Mouse (Mus musculus): ENCODE measurements around the gene Sufu. TPM values are rescaled to one million over a fixed set of nuclear protein-coding genes. Genes with fewer than 3 reads are reported as not detected.

Gene Sufu
- polyA plus RNA-seq, 1 experiment from 2014 or later = 13.1 TPM

DNA sequence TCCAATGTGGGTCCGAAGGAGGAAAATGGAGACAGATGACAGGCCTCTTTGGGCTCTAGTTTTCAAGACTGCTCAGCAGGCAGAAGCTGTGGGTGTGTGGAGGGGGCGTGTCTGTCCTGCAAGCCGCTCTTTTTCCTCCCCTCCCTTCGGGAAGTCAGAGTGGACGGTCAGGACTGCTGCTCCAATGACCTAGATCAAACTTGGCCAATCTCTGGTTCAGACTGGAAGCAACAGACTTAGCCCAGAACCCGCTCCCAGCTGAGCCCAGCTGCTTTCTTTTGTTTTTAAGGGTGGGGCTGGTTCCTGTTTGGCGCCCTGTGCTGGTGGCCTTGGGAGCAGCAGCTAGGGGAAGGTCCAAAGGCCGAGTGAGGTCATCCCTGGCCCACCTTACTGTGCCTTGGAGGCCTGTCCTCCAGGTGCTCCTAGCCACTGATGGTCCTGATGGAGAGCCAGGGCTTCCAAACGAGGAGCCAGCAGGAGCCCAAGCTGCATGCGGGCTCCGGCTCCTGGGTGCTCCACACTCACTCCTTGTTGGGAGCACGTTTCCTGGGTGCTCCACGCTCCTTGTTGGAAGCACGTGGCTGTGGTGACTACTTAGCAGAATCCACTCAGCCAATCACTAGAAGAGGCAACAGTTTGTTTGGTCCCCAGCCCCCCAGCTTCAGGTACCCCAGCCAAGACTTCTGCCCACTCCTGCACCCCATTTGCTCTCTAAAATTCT lies 128.1 kb downstream of the Sufu start:
- Histone ChIP-seq H3K9me3 (ENCODE audit: low read length) (no peaks in the 10 kb centered on the region), H3K4me1 (ENCODE audit: insufficient read depth, low read depth, low read length) (peaks cover 42% of the 10 kb centered on the region), H3K9ac (replicated peaks; ENCODE audit: low read depth) (no peak overlapping the region), H3K27me3 (replicated peaks; ENCODE audit: insufficient read depth, low read length) (no peaks in the 10 kb centered on the region), H3K4me2 (replicated peaks; ENCODE audit: low read depth, low read length) (peak overlapping the region; percentile 32; the same call in 1 of the 2 replicates), H3K27ac (ENCODE audit: low read length) (peak overlapping the region; percentile 80), H3K36me3 (ENCODE audit: insufficient read depth, low read length) (no peaks in the 10 kb centered on the region), H3K4me3 (ENCODE audit: low read depth, low read length) (no peak overlapping the region)
- DNase-seq (ENCODE audit: low spot score) = peak; percentile 97
- TF ChIP-seq EP300 (IDR thresholded peaks at IDR 0.05) (peak; percentile 81), CTCF (IDR thresholded peaks at IDR 0.05) (peak; percentile 68)
- 22% methylated on average over 14 of the region's 14 CpGs for WGBS
- peak; percentile 68 for ATAC-seq

DNA sequence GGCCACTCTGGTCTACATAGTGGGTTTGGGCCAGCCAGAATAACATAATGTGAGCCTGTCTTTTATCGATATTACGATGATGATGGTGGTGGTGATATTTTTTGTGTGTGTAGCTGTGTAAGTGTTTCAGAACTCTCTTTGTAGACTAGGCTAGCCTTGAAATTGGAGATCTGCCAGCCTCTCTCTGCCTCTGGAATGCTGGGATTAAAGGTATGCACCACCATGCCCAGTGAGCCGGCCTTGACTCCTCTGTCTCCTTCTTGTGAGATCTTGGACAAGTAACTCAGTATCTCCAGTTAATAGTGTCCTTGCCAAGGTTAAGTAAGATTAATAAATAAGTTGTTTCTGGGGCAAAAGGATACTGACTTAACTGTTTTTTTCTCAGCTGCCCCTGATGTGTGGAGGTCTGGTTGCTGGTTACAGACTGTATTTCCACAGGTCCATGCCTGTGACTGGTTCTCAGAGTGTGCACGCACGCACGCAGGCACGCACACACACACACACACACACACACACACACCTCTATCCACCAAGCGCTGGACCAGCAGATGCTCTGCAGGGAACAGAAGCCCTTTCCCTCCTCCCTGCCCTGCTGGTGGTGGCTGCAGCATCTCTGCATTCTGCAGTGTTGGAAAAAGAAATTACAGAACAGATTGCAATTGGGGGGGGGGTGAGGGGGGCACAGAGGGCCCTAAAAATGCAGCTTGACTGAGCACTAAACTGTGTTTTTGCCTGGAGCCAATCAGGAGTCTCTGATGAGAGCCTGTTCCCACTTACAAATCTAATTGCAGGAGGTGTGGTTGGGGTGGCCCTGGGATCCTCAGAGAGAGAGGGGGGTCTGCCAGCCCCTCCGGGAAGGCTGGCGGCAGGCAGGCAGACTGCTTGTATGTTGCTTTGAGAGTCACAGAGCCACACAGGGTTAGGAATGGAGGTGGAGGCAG lies 129.3 kb downstream of the Sufu start:
- H3K36me3 ChIP-seq (ENCODE audit: insufficient read depth, low read length) = no peaks in the 10 kb centered on the region
- WGBS = 73% methylated on average over 10 of the region's 10 CpGs
- H3K4me3 ChIP-seq (ENCODE audit: low read depth, low read length) = no peak overlapping the region
- H3K4me2 ChIP-seq (replicated peaks; ENCODE audit: low read depth, low read length) = no peak overlapping the region
- TF ChIP-seq CTCF (IDR thresholded peaks at IDR 0.05) = no peak
- TF ChIP-seq EP300 (IDR thresholded peaks at IDR 0.05) = no peak
- H3K27me3 ChIP-seq (replicated peaks; ENCODE audit: insufficient read depth, low read length) = no peaks in the 10 kb centered on the region
- H3K4me1 ChIP-seq (ENCODE audit: insufficient read depth, low read depth, low read length) = peaks cover 52% of the 10 kb centered on the region
- peak; percentile 43 for DNase-seq (ENCODE audit: low spot score)
- H3K27ac ChIP-seq (ENCODE audit: low read length) = peak overlapping the region; percentile 80
- no peak overlapping the region for H3K9ac ChIP-seq (replicated peaks; ENCODE audit: low read depth)
- ATAC-seq = no peak
- H3K9me3 ChIP-seq (ENCODE audit: low read length) = no peaks in the 10 kb centered on the region

DNA sequence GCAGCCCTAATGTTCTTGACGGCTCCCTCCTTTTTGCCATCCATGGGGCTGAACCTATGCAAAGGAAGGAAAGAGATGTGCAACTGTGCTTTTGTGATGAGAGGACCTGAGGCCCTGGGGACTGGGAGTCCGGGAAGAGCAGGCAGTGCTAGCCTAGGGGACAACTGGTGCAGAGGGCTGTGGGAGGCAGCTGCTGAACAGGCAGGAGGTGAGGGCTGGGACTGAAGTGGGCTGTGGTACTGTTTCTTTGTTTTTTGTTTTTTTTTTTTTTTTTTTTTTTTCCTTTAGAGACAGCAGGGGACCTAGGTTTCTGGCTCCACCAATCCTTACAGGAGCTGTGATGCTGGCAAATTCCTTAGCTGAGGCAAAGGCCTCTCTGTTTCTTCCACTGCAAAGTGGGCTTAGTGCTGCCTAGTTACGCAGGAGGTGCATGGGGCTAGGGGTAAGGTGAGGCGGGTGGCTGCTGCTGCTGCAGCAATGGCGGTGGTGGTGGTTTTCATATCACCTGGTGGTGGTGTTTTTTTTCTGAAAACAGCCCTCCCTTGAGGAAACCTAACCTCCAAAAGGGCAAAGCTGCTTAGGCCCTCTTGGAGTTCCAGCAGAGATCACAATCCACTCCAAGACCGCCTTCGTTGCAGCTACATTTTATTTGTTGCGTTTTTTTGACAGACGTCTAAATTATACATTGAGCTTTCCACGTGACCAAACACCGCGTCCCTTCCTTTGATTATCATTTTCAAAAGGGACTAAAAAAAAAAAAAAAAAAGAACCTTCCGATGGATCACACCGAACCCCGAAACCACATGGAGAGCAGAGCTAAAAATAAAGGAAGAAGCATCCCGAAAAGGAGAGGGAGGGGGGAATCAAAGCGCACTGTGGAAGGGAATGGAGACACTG lies 131.2 kb downstream of the Sufu start:
- TF ChIP-seq EP300 (IDR thresholded peaks at IDR 0.05) (no peak), CTCF (IDR thresholded peaks at IDR 0.05) (no peak)
- WGBS = 40% methylated on average over 17 of the region's 17 CpGs
- Histone ChIP-seq H3K27ac (ENCODE audit: low read length) (peak overlapping the region; percentile 79), H3K36me3 (ENCODE audit: insufficient read depth, low read length) (no peaks in the 10 kb centered on the region), H3K4me3 (ENCODE audit: low read depth, low read length) (no peak overlapping the region), H3K4me1 (ENCODE audit: insufficient read depth, low read depth, low read length) (peaks cover 64% of the 10 kb centered on the region), H3K27me3 (replicated peaks; ENCODE audit: insufficient read depth, low read length) (no peaks in the 10 kb centered on the region), H3K9me3 (ENCODE audit: low read length) (no peaks in the 10 kb centered on the region), H3K4me2 (replicated peaks; ENCODE audit: low read depth, low read length) (peak overlapping the region; percentile 50), H3K9ac (replicated peaks; ENCODE audit: low read depth) (no peak overlapping the region)
- DNase-seq (ENCODE audit: low spot score) = no peak
- no peak for ATAC-seq

DNA sequence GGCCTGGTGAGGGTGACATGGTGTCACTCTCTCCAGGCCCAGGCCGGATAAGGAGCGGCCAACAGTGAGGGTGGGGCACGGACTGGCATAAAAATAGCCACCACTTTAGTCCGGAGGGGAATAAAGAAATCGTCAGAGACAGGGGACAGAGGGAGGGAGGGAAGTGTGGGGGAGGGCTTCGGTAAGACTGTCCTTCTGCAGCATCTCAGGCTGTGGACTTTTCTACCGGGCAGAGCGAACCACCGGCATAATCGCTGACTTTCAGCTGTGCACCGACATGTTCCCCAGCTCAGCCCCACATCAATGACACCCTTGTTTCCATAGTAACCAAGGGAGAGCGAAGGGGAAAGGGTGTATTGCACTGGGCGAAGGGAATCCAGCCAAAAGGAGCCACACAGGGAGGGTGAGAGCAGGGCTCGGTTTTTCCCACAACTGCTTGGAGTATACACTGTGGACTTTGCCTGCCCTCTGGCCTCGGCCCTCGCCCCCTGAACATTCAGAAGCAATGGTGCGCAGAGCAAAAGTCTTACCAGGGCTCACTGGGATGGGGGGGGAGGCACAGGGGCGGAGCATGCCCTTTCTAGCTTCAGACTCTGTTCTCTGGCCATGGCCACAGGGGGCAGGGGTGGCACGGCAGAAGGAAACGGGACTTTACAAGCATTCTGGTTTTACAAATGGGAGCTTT lies 132.0 kb downstream of the Sufu start:
- TF ChIP-seq EP300 (IDR thresholded peaks at IDR 0.05) (peak; percentile 65), CTCF (IDR thresholded peaks at IDR 0.05) (peak; percentile 62)
- no peaks in the 10 kb centered on the region for H3K9me3 ChIP-seq (ENCODE audit: low read length)
- H3K27ac ChIP-seq (ENCODE audit: low read length) = peak overlapping the region; percentile 79
- WGBS = 3% methylated on average over 20 of the region's 20 CpGs
- no peaks in the 10 kb centered on the region for H3K27me3 ChIP-seq (replicated peaks; ENCODE audit: insufficient read depth, low read length)
- peaks cover 63% of the 10 kb centered on the region for H3K4me1 ChIP-seq (ENCODE audit: insufficient read depth, low read depth, low read length)
- DNase-seq (ENCODE audit: low spot score) = peak; percentile 87
- peak; percentile 60 for ATAC-seq
- H3K4me3 ChIP-seq (ENCODE audit: low read depth, low read length) = no peak overlapping the region; the same call in 1 of the 2 replicates
- no peak overlapping the region for H3K9ac ChIP-seq (replicated peaks; ENCODE audit: low read depth)
- H3K36me3 ChIP-seq (ENCODE audit: insufficient read depth, low read length) = no peaks in the 10 kb centered on the region
- peak overlapping the region; percentile 50 for H3K4me2 ChIP-seq (replicated peaks; ENCODE audit: low read depth, low read length)

DNA sequence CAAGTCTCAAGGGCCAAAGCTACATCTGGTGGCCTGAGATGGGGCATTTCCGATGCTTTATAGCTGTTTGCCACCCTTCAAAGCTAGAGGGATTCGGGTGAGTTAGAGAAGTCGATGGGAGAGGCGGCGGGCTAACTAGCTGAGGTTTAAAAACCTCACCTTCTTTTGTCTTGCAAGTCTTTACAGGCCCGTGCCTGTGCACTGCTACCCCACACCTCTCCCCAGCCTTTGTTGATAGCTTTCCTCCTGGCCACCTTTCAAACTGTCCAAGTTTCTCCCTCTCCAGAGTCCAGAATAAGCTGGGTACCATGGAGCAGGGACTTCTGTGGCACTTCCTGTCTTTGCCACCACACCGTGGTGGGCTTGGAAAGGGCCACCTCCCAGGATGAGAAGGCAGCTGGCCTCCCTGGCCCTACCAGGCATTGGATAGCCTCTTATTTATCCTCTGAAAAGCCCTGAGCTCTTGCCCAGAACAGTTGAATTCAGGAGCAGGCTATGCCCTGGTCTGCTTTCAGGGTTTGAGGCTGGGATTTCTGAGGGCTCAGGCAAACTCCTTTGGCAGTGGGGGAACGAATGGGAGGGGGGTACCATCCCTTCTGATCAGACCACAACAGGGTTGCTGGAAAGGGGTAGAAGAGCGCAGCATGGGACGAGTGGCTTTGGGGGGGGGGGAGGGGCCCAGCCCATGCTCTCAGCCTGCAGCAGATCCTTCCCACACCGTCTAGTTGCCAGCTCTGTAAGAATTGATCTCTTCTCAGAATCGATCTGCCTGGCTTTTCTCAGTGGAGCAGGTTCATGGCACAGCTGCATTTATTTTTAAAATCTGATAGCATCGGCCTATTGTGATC lies 133.1 kb downstream of the Sufu start:
- TF ChIP-seq CTCF (IDR thresholded peaks at IDR 0.05) (no peak), EP300 (IDR thresholded peaks at IDR 0.05) (no peak)
- no peak overlapping the region for H3K4me3 ChIP-seq (ENCODE audit: low read depth, low read length)
- H3K4me2 ChIP-seq (replicated peaks; ENCODE audit: low read depth, low read length) = peak overlapping the region; percentile 50; the same call in 1 of the 2 replicates
- 0 out of 2 replicates have a peak overlapping the region, but pooled peaks have one; percentile 16 for H3K9ac ChIP-seq (replicated peaks; ENCODE audit: low read depth)
- H3K27ac ChIP-seq (ENCODE audit: low read length) = peak overlapping the region; percentile 79
- H3K27me3 ChIP-seq (replicated peaks; ENCODE audit: insufficient read depth, low read length) = no peaks in the 10 kb centered on the region
- DNase-seq (ENCODE audit: low spot score) (no peak), ATAC-seq (no peak)
- peaks cover 53% of the 10 kb centered on the region for H3K4me1 ChIP-seq (ENCODE audit: insufficient read depth, low read depth, low read length)
- no peaks in the 10 kb centered on the region for H3K36me3 ChIP-seq (ENCODE audit: insufficient read depth, low read length)
- H3K9me3 ChIP-seq (ENCODE audit: low read length) = no peaks in the 10 kb centered on the region
- 36% methylated on average over 13 of the region's 13 CpGs for WGBS
